Mouse (Mus musculus): Measurements from ENCODE around the gene Nipsnap2. TPM values are rescaled to one million over a fixed set of nuclear protein-coding genes. Genes with fewer than 3 reads are reported as not detected.

Nipsnap2 gene
- total RNA-seq (2023), result 10 to 100 TPM; 26.3 to 28.2 TPM

GRCm38 (mm10) chr5:129724834-129725773 lies at the start of gene Nipsnap2:
Gene Nipsnap2 (plus strand): TSS chr5:129725063.

GRCm38 (mm10) chr5:129708412-129708811 lies 16.5 kb upstream of the Nipsnap2 start, which contains the start of gene Sept14:
Gene Sept14 (minus strand): TSS chr5:129708512.

GRCm38 (mm10) chr5:129715326-129715861 lies 9.5 kb upstream of the Nipsnap2 start, which contains the start of gene Mrps17:
Gene Mrps17 (plus strand): TSS chr5:129715497.

GRCm38 (mm10) chr5:129786818-129787790 lies 62.2 kb downstream of the Nipsnap2 start, which contains the start of gene Psph:
Gene Psph (minus strand): TSS chr5:129787449.

Other genes starting within 250 kb of the Nipsnap2 start
- 100 to 1,000 TPM; 150 to 164 TPM for gene Sfswap, start 223.8 kb upstream of the Nipsnap2 start, total RNA-seq (2023)
- gene Mmp17, start 140.9 kb upstream of the Nipsnap2 start, total RNA-seq (2023), result 1 to 10 TPM in 1 of 2 experiments, under 1 TPM in 1; 0.79 to 1.1 TPM
- 1 to 10 TPM; 1.1 to 1.7 TPM for gene Zfp11, start 55.0 kb upstream of the Nipsnap2 start, total RNA-seq (2023)
- not detected for gene Sept14, start 16.6 kb upstream of the Nipsnap2 start, total RNA-seq (2023)
- 10 to 100 TPM; 46.5 to 57.2 TPM for gene Mrps17, start 9.6 kb upstream of the Nipsnap2 start, total RNA-seq (2023)
- gene Psph, start 62.4 kb downstream of the Nipsnap2 start, total RNA-seq (2023), result 10 to 100 TPM; 15.0 to 18.2 TPM
- gene Sumf2, start 121.9 kb downstream of the Nipsnap2 start, total RNA-seq (2023), result 10 to 100 TPM; 23.9 to 25.2 TPM
- gene Chchd2, start 162.4 kb downstream of the Nipsnap2 start, total RNA-seq (2023), result 100 to 1,000 TPM; 153 to 181 TPM
- gene Zbed5, start 170.7 kb downstream of the Nipsnap2 start, total RNA-seq (2023), result 1 to 10 TPM; 1.1 to 2.0 TPM
- under 1 TPM; 0.39 to 0.76 TPM for gene Phkg1, start 173.5 kb downstream of the Nipsnap2 start, total RNA-seq (2023)
- under 1 TPM; 0.41 to 0.70 TPM for gene Nupr1l, start 183.5 kb downstream of the Nipsnap2 start, total RNA-seq (2023)
- 10 to 100 TPM; 10.3 to 13.7 TPM for gene Vkorc1l1, start 216.9 kb downstream of the Nipsnap2 start, total RNA-seq (2023)